Mouse (Mus musculus): Measurements from ENCODE around the gene Rsu1.

GRCm38 (mm10) chr2:13237140-13237901, 33.9 kb downstream of the Rsu1 start:
- no peak for TF ChIP-seq POLR2A (IDR thresholded peaks at IDR 0.05; ENCODE audit: insufficient read length, low read depth)
- TF ChIP-seq E2F4 (IDR thresholded peaks at IDR 0.05; ENCODE audit: insufficient read depth): no peak
- no peak for TF ChIP-seq TCF12 (IDR thresholded peaks at IDR 0.05; ENCODE audit: insufficient read depth, poor library complexity, severe bottlenecking)
- TF ChIP-seq USF1 (IDR thresholded peaks at IDR 0.05; ENCODE audit: low read depth): no peak
- TF ChIP-seq TCF3 (IDR thresholded peaks at IDR 0.05; ENCODE audit: insufficient read length, low read depth): no peak
- TF ChIP-seq CEBPB (IDR thresholded peaks at IDR 0.05; ENCODE audit: insufficient read depth, poor library complexity, severe bottlenecking): no peak
- TF ChIP-seq MAX (IDR thresholded peaks at IDR 0.05; ENCODE audit: low read depth): no peak
- no peak for TF ChIP-seq MYOD1 (IDR thresholded peaks at IDR 0.05; ENCODE audit: control insufficient read depth in 1 of 3, insufficient read length in 2 of 3, low read depth in 2 of 3)
- TF ChIP-seq POLR2AphosphoS2 (IDR thresholded peaks at IDR 0.05; ENCODE audit: insufficient read length, low read depth): no peak
- no peak for TF ChIP-seq SRF (IDR thresholded peaks at IDR 0.05; ENCODE audit: control insufficient read depth, insufficient read length, low read depth)

All from myocyte (in vitro differentiated cells).